ENCODE assay signal across 10 mouse cellular contexts in the genomic region with DNA sequence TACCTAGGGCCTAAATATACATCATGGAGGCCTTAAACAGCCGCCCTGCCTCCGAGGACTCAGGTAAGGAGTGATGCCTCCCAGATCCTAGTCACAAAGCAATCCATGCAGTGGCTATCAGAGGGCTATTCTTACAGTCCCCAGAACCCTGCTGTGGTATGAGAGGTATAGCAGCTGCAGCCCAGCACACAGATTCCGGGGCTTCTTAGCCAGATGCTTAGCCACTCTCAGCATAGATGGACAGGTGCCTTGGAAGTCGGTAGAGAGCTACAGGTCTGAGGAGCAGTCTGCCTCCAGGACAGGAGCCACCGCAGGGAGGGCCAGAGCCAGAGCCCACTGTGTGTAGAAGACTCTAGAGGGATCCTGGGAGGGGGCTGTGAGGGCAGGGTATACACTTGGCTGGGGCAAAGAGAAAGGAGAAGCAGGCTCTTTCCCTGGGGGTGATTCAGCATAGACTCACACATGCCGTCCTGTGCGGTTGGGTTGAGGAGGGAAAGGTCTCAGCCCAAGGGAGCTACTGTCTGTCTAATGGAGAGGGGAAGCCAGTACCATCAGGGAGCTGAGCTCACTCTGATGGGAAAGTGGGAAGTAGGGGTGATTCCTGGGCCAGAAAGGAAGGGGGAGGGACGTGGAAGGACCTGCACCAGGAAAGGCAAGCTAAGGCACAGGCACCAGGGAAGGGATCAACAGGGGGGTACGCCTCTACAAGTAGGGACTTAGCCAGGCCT. TPM values are rescaled to one million over a fixed set of nuclear protein-coding genes. Genes with fewer than 3 reads are reported as not detected.
DNase-seq lines count a peak whose midpoint lies in the region; ATAC-seq lines count a peak whose summit lies in the region.
"Had no signal": no experiment of that assay in that cellular context is flagged by ENCODE, and none has a peak within 500 bp of the region (broad histone marks: within the 10 kb centered on the region; RNA-seq: fewer than 3 reads in every experiment).

No protein-coding gene starts in this region.

- H3K9ac ChIP-seq in heart, embryonic 11.5 days (ENCODE audit: low read depth, low read length) = 0 out of 2 replicates have a peak overlapping the region, but pooled peaks have one; percentile 13
- no peak overlapping the region for H3K9ac ChIP-seq in forebrain, embryonic 15.5 days (replicated peaks)
- H3K9ac ChIP-seq in liver, embryonic 16.5 days (ENCODE audit: low read depth, low read length) = 0 out of 2 replicates have a peak overlapping the region, but pooled peaks have one; percentile 4
- H3K9ac ChIP-seq in kidney, embryonic 14.5 days (ENCODE audit: low read depth, low read length) = no peak overlapping the region
- H3K9ac ChIP-seq: lung, embryonic 15.5 days had no signal

- H3K27me3 ChIP-seq in heart, embryonic 11.5 days (ENCODE audit: control insufficient read depth, insufficient read depth, low read length) = no peaks in the 10 kb centered on the region
- H3K27me3 ChIP-seq in forebrain, embryonic 15.5 days = no peaks in the 10 kb centered on the region
- no peaks in the 10 kb centered on the region for H3K27me3 ChIP-seq in liver, embryonic 16.5 days (ENCODE audit: control insufficient read depth, insufficient read depth, low read depth, low read length)
- H3K27me3 ChIP-seq in kidney, embryonic 14.5 days (ENCODE audit: control insufficient read depth, insufficient read depth, low read length) = no peaks in the 10 kb centered on the region
- H3K27me3 ChIP-seq: lung, embryonic 15.5 days had no signal

- no peak overlapping the region for H3K4me3 ChIP-seq in heart, embryonic 11.5 days (ENCODE audit: low read depth, low read length)
- no peak overlapping the region for H3K4me3 ChIP-seq in forebrain, embryonic 15.5 days
- H3K4me3 ChIP-seq in liver, embryonic 16.5 days (ENCODE audit: low read depth, low read length) = no peak overlapping the region
- no peak overlapping the region for H3K4me3 ChIP-seq in kidney, embryonic 14.5 days (ENCODE audit: low read length)
- H3K4me3 ChIP-seq: lung, embryonic 15.5 days had no signal

- peak overlapping the region; percentile 92 for H3K27ac ChIP-seq in heart, embryonic 11.5 days (ENCODE audit: low read depth, low read length)
- H3K27ac ChIP-seq in forebrain, embryonic 15.5 days (replicated peaks) = 0 out of 2 replicates have a peak overlapping the region, but pooled peaks have one; percentile 2
- peak overlapping the region; percentile 63 for H3K27ac ChIP-seq in liver, embryonic 16.5 days (ENCODE audit: low read length)
- H3K27ac ChIP-seq in kidney, embryonic 14.5 days (ENCODE audit: low read depth, low read length) = no peak overlapping the region

- H3K4me1 ChIP-seq in heart, embryonic 11.5 days (ENCODE audit: control insufficient read depth, insufficient read depth, low read length) = peaks cover 93% of the 10 kb centered on the region
- H3K4me1 ChIP-seq in forebrain, embryonic 15.5 days = peaks cover 88% of the 10 kb centered on the region
- peaks cover 77% of the 10 kb centered on the region for H3K4me1 ChIP-seq in liver, embryonic 16.5 days (ENCODE audit: control insufficient read depth, low read depth, low read length)
- peaks cover 80% of the 10 kb centered on the region for H3K4me1 ChIP-seq in kidney, embryonic 14.5 days (ENCODE audit: control insufficient read depth, insufficient read depth, low read length)

- no peak for DNase-seq in heart, adult 8-10 months (ENCODE audit: low spot score)
- peak; percentile 23 to 34 for DNase-seq in B cell, adult 2 months
- DNase-seq in MN1 (ENCODE audit: low spot score) = no peak
- DNase-seq in right cerebral cortex, postnatal 25 days = no peak
- DNase-seq: right cerebral cortex, postnatal 4 days had no signal

- ATAC-seq in heart, embryonic 11.5 days (replicated peaks; ENCODE audit: insufficient number of reproducible peaks, low FRiP score, low TSS enrichment) = no peak
- no peak for ATAC-seq in forebrain, embryonic 15.5 days (replicated peaks)
- ATAC-seq in liver, embryonic 16.5 days (ENCODE audit: low read depth) = no peak
- ATAC-seq in kidney, embryonic 14.5 days (ENCODE audit: low FRiP score, low TSS enrichment) = no peak

- H3K36me3 ChIP-seq in heart, embryonic 11.5 days (ENCODE audit: control insufficient read depth, insufficient read depth, low read length) = no peaks in the 10 kb centered on the region
- H3K36me3 ChIP-seq in forebrain, embryonic 15.5 days = no peaks in the 10 kb centered on the region
- no peaks in the 10 kb centered on the region for H3K36me3 ChIP-seq in liver, embryonic 16.5 days (ENCODE audit: control insufficient read depth, insufficient read depth)
- no peaks in the 10 kb centered on the region for H3K36me3 ChIP-seq in kidney, embryonic 14.5 days (ENCODE audit: control insufficient read depth, insufficient read depth, low read length)
- H3K36me3 ChIP-seq: lung, embryonic 15.5 days had no signal

- no peaks in the 10 kb centered on the region for H3K9me3 ChIP-seq in heart, embryonic 11.5 days (replicated peaks; ENCODE audit: control insufficient read depth, low read length)
- H3K9me3 ChIP-seq in forebrain, embryonic 15.5 days = no peaks in the 10 kb centered on the region
- H3K9me3 ChIP-seq in liver, embryonic 16.5 days (replicated peaks; ENCODE audit: control insufficient read depth, low read length) = no peaks in the 10 kb centered on the region
- H3K9me3 ChIP-seq in kidney, embryonic 14.5 days (ENCODE audit: control insufficient read depth, low read length) = no peaks in the 10 kb centered on the region
- H3K9me3 ChIP-seq: lung, embryonic 15.5 days had no signal

- no peak overlapping the region for H3K4me2 ChIP-seq in heart, embryonic 11.5 days
- no peak overlapping the region for H3K4me2 ChIP-seq in forebrain, embryonic 15.5 days (replicated peaks)
- H3K4me2 ChIP-seq in liver, embryonic 16.5 days (ENCODE audit: low read depth, low read length) = no peak overlapping the region
- H3K4me2 ChIP-seq in kidney, embryonic 14.5 days (replicated peaks; ENCODE audit: low read depth, low read length) = no peak overlapping the region
- H3K4me2 ChIP-seq: lung, embryonic 15.5 days had no signal

- WGBS in heart, embryonic 11.5 days (ENCODE audit: insufficient replicate concordance) = 68% methylated on average over 9 of the region's 9 CpGs
- 77% methylated on average over 9 of the region's 9 CpGs for WGBS in forebrain, embryonic 15.5 days
- 58% methylated on average over 9 of the region's 9 CpGs for WGBS in liver, embryonic 16.5 days (ENCODE audit: insufficient replicate concordance)
- WGBS in kidney, embryonic 14.5 days = 69% methylated on average over 9 of the region's 9 CpGs

RNA-seq across cellular contexts. Expression of a gene that starts 27.9 kb away (rescaled TPM):
- polyA plus RNA-seq in heart, embryonic 11.5 days (2014; fragmentation: Nextera tagmentation; extraction: Ambion mirVana) = 34.9 and 36.2 TPM in 2 replicates
- total RNA-seq in heart, adult 8-10 months (2022) = 10 to 100 TPM; 34.7 to 44.1 (median 40.4) TPM
- 57.5 and 63.9 TPM in 2 replicates for polyA plus RNA-seq in forebrain, embryonic 15.5 days (2015; fragmentation: Nextera tagmentation; extraction: Ambion mirVana)
- polyA plus RNA-seq in liver, embryonic 16.5 days (2015; fragmentation: Nextera tagmentation; extraction: Ambion mirVana) = 4.1 and 6.1 TPM in 2 replicates
- polyA plus RNA-seq in kidney, embryonic 14.5 days (2014; fragmentation: Nextera tagmentation; extraction: Ambion mirVana) = 43.3 and 57.3 TPM in 2 replicates

Comparison
In these comparisons a context has a peak if more than half of its experiments do, and no peak if none do; other contexts are left out.
1. H3K9ac ChIP-seq: peak in heart, embryonic 11.5 days (single experiment) and liver, embryonic 16.5 days (single experiment); none in forebrain, embryonic 15.5 days (single experiment) and kidney, embryonic 14.5 days (single experiment).
2. DNase-seq: peak in B cell, adult 2 months (2 of 2); none in heart, adult 8-10 months (single experiment), MN1 (single experiment) and right cerebral cortex, postnatal 25 days (single experiment).